Mouse (Mus musculus) embryo, embryonic 10 days (tissue): ENCODE data around the gene Aif1l.
A peak's percentile ranks its signal among the peaks of the same experiment; 100 is the strongest.

ENCODE experiments used
- DNase-seq: peaks from one replicate; pipeline ENCODE4 v3.0.0-alpha.2; 2015; ENCODE audit warnings: low spot score

Gene Aif1l

GRCm38 (mm10) chr2:31952725-31953124, 2.8 kb downstream of the Aif1l start:
- DNase-seq = no peak

DNA sequence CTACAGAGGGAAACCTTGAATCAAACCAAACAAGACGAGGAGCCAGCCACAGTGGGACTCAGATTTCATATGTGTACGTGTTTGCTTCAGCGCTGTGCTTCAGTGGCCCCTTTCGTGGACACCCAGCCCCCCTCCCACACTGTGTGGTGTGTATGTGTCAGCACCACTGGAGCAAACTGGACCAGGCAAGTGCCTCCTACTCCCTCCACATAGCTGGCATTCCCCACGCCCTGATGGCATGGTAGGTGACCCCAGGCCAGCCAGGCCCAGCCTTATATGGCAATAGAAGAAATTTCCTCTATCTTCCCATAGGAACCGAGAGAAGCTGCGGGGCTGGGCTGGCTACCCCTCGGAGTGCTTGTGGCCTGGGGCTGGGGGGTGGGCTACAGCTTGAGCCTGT, 3.7 kb downstream of the Aif1l start:
- DNase-seq = no peak

GRCm38 (mm10) chr2:31954779-31955181, 4.8 kb downstream of the Aif1l start:
- no peak for DNase-seq

GRCm38 (mm10) chr2:31955686-31956085, 5.7 kb downstream of the Aif1l start:
- DNase-seq = no peak

- DNase-seq = no peak
These were observed 7.3 kb downstream of the Aif1l start for GRCm38 (mm10) chr2:31957211-31957610.

DNA sequence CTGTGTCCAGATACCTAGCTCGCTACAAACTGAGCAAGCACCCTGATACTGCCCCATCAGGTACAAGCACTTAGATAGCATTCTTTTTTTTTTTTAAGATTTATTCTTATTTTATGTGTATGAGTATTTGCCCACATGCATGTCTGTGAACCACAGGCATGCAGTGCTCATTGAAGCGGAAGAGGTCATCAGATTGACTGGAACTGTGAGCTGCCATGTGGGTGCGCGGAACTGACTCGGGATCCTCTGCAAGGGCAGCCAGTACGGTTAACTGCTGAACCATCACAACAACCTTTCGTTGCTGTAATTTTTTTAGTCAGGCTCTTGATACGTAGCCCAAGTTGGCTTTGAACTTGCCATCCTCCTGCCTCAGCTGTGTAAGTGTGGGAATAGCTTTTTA, 11.0 kb downstream of the Aif1l start:
- DNase-seq = no peak

DNA sequence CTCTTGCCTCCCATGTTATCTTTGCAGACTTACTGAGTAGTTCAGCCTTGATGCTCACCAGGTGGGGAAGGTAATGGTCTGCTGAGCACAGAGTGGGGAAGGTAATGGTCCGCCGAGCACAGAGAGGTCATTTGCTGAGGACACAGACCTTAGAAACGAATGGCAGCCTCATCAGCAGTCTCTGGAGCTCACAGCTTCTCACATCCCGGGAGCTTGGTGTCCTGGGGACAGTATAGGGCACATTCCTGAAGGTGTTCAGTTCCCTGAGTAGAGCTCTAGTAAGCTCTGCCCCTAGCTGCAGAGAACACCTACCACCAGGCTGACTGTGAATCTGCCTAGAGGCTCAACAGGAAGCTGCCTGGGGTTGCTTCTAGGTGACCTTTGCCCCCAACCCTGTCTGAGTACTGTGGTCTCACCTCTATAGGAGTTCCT, 11.9 kb downstream of the Aif1l start:
- DNase-seq = no peak

DNA sequence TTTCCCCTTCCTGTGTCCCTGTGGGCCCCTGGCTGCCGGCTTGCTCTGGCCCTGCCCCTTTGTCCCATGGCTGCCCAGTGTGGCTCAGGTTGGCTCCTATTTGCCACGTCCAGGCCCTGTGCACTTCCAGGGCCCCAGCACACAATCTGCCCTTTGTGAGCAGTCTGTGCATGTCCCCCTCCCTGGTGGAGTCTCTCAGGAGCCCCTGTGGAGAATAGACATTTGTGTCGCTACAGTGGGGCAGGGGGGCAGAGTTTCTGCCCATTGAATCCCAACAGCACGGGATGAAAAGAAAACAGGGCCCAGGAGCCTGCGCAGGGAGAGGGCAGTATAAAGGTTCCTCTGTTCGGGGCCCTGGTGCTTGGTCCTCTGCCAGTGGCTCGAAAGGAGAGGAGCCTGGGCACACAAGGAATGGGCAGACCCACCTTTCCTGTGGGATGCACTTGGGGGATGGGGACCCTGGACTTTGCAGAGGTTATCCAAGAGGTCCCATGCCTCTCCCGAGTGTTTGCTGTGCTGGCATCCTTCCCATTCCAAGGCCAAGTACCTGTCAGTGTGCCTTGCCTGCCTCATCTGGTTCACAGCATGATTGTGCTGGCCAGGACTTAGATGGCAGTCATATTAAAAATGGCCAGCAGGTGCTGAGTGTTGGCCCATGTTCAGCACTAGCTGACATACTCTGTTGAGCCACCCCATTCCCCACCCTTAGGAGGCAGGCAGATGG, 12.7 kb downstream of the Aif1l start:
- no peak for DNase-seq

- no peak for DNase-seq
These were observed 13.6 kb downstream of the Aif1l start for GRCm38 (mm10) chr2:31963491-31963890.

DNA sequence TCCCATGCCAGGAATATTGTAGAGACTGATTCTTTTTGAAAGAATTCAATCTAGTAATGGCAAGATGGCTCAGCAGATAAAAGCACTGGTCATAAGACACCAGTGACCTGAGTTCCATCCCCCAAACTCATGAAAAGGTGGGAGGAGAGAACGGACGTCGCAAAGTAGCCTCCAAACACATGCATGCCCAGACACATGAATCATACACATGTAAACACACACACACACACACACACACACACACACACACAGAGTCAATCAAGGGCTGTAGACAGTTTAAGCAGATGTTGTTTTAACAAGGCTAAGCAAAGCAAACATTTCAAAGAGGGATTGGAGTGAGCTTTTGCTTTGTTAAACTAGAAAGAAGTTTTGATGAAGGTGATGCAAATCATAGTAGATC, 14.3 kb downstream of the Aif1l start:
- DNase-seq = no peak

DNA sequence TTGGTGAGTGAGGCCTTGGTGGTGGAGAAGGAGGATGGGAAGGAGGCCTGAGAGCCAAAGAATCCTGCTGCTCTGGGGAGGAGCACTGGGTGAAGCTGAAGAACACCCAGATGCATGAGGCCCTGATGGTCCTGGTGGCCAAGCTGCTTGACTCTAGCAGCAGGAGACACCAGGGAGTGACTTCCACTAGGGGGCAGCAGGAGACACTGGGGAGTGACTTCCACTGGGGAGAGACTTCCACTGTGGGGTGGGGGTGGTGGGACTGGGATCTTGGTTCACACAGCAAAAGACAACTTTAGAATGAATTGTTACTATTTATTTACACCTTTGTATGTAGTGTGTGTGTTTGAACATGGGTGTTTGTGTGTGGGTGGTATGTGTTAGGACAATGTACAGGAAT, 15.2 kb downstream of the Aif1l start:
- DNase-seq = peak; percentile 54

DNA sequence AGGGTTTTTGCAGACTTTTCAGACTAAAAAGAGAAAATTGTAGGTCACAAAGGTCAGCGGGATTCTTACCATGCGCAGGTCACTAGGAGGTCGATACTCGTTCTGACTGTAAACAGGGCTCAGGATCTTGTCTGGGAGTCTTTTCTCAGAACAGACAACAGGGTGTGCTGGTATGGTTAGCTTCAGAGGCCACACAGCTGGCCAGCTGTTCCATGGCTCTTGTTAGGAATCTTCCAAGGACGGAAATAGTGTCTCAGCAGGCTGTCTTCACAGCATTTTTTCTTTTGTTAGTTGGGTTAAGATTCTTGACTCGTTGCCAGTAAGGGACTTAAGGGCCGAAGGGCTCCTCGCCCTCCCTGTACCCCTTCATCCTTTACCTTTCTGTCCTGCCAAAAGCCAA, 16.9 kb downstream of the Aif1l start:
- DNase-seq = no peak

- DNase-seq = no peak
These were observed 22.6 kb downstream of the Aif1l start for GRCm38 (mm10) chr2:31972589-31972988.

DNA sequence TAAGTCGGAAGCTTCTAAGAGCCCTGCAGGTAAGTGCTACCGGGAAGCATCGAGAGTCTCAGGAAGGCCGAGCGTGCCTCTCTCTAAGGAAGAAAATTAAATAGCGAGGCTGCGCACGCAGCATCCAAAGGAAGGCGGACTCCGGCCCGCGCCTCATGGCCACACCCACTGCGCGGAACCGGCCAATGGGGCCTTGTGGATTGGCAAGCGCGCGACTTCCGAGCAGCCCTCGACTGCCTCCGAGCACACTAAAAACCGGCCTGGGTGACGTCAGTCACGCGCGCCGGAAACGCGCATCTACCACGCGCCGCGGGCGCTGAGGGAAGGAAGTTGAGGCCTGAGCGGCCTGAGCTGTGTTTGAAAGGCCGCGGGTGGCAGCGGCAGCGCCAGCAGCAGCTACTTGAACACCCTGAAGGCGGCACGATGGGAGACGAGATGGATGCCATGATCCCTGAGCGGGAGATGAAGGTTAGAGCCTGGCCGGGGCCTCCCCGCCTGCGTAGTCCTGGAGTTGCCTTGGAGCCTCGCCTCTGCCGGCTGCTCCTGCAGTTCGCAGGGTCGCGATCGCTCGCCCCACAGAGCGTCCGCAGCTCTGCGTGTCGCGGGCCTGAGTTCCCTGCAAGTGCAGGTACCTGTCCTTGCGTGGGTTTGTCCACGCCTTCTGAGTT, 24.3 kb downstream of the Aif1l start, which contains the start of gene Nup214:
Nup214 (plus strand) TSS at position 296 of the 668 bp plus-strand sequence.
- DNase-seq = peak; percentile 99

- DNase-seq = no peak
These were observed 25.0 kb downstream of the Aif1l start for GRCm38 (mm10) chr2:31974809-31975371.

DNA sequence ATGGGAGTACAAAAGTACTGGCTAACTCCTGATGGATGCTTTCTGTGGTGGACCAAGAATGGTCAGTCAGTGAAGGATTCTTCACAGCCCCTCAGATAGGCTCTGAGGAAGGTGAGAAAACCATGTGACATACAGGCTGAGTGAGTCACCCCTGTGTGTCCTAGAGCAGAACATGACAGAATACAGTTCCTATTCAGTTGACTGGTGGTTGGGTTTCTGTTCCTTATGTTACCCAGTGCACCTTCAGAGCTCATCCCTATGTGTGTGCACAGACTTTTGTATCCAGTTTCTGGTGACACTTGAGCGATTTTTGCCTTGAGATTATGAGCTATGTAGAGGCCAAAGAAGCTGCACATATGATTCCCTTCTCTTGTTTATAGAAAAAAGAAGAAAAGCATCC, 37.8 kb downstream of the Aif1l start:
- DNase-seq = no peak

- DNase-seq = no peak
These were observed 41.0 kb downstream of the Aif1l start for GRCm38 (mm10) chr2:31990961-31991360.

- DNase-seq = no peak
These were observed 45.0 kb downstream of the Aif1l start for GRCm38 (mm10) chr2:31994896-31995295.

DNA sequence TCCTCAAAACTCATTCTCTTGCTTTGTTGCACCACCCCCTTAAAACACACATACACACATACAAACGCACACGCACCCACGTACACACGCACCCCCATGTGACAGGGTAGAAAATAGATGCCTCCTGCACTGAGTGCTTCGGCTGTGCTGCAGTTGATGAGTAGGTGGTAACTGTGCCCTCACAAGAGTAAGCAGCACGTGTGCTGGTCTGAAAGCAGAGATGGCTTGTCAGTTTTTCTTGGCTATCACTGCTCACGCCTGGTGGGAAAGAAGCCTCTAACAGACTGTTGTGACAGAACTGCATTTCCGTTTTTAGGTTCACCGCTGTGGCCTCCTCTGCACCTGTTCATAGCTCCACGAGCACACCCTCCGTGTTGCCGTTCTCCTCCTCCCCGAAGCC, 46.1 kb downstream of the Aif1l start:
- DNase-seq = no peak

- no peak for DNase-seq
These were observed 47.6 kb downstream of the Aif1l start for GRCm38 (mm10) chr2:31997539-31997938.

- DNase-seq = peak; percentile 11
These were observed 48.5 kb downstream of the Aif1l start for GRCm38 (mm10) chr2:31998443-31998842.

DNA sequence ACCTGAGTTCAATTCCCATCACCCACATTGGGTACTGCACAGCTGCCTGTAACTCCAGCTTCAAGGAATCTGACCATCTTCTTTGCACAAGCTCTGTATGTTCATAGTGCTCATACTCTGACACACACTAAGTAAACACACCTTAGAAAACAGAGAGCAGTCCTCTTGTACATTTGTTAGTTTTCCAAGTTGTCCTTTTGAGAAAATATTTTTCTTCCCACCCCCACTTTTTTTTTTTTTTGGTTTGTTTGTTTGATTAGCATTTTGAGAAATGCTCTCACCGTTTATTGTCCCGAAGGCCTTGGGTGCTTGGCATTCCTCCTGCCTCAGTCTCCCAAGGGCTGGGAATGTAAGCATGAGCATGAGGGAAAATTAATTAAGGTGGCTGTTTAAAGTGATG, 58.4 kb downstream of the Aif1l start:
- no peak for DNase-seq

DNA sequence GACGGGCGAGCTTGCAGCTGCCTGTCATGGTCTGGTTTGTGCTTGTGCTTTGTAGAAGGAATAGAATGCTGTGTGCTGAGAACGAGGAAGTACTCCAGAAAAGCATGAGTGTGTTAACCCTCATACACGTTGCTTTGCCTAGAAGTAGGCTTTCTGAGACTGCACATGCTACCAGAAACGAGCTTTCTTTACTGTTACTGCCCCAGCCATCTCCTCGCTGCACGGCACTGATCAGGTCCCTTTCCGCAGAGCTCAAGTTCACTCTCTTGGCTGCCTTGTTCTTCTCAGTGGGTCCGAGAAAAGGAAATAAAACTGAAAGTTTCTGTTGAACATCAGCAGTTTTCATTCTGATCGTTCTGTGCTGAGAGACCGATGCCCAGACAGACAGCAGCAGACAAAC, 58.8 kb downstream of the Aif1l start:
- no peak for DNase-seq
